Mouse (Mus musculus): ENCODE measurements around the gene Afap1l2.

DNA sequence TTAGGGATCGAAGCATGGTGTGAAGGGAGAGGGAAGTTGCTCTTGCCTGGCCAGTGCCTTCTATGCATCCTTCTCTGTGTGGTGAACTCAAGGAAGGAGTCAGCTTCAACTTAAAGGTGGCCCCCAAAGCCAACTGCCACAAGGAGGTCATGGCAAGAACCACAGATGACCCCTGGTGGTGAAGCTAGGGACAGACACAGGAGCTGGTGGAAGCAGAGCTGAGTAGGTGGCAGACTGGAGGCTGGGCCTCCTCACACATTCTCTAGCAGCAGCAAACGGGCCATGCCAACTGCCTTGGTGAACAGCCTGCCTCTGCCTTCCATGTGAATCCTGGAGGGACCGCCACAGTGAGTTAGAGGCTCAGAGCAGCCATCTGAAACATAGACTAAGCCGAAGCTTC, 23.6 kb upstream of the Afap1l2 start:
- 0 out of 2 replicates have a peak, but pooled peaks have one; percentile 41 for TF ChIP-seq CTCF (IDR thresholded peaks at IDR 0.05; ENCODE audit: borderline replicate concordance, control insufficient read depth, extremely low read depth, insufficient read depth, low read length, poor library complexity)
- no peak for TF ChIP-seq POLR2A (IDR thresholded peaks at IDR 0.05; ENCODE audit: control insufficient read depth, extremely low read depth, insufficient read depth, low read length, poor library complexity)

All from thymus, adult 2 months (tissue).